Mouse (Mus musculus): ENCODE measurements at regions not wholly inside any gene's neighbourhood (a gene's known extent, or its start where the extent isn't known, plus 50 kb on each side); places are given as distances from the start of the nearest gene placed in this dataset.

GRCm38 (mm10) chr1:69212896-69213500 lies 105.1 kb upstream of the Erbb4 start:
- no peak for DNase-seq (ENCODE audit: low read depth, low spot score)

GRCm38 (mm10) chr1:69202745-69203144 lies 94.9 kb upstream of the Erbb4 start:
- DNase-seq (ENCODE audit: low read depth, low spot score): no peak

- no peak for DNase-seq (ENCODE audit: low read depth, low spot score)
Measured at GRCm38 (mm10) chr1:69165202-69165601, 57.3 kb upstream of the Erbb4 start.

Data from CD4-positive helper T cell, adult 2 months (primary cell).